Mouse (Mus musculus) heart, embryonic 13.5 days (tissue): ENCODE measurements around the gene Vmn1r101. TPM values are rescaled to one million over a fixed set of nuclear protein-coding genes. Genes with fewer than 3 reads are reported as not detected.
"Not testable (repeated sequence)": the region's sequence is repeated elsewhere in the genome, so short reads cannot be mapped to it uniquely, and the experiment has no call there.

Experiments
- ATAC-seq: fragments of 200-750 bp; cut with Nextera tagmentation; 2 replicates; pipeline ENCODE4 v1.8.0; 2017; ENCODE audit warnings: moderate TSS enrichment; ENCODE audit not compliant: insufficient number of reproducible peaks, low FRiP score, low TSS enrichment; ENCODE audit errors: extremely low read depth
- H3K27ac ChIP-seq: fragments of 300-500 bp; sonication (generic); replicated peaks from 2 replicates; pipeline ENCODE4 v1.5.1; 2015; ENCODE audit warnings: moderate library complexity, mild to moderate bottlenecking, inconsistent platforms
- H3K27me3 ChIP-seq: fragments of 300-500 bp; sonication (generic); replicated peaks from 2 replicates; pipeline ENCODE4 v1.6.1; 2015; ENCODE audit warnings: mild to moderate bottlenecking, inconsistent platforms
- H3K36me3 ChIP-seq: fragments of 300-500 bp; sonication (generic); 2 replicates; pipeline ENCODE4 v1.6.1; 2015; ENCODE audit warnings: mild to moderate bottlenecking, inconsistent platforms
- H3K4me1 ChIP-seq: fragments of 300-500 bp; sonication (generic); 2 replicates; pipeline ENCODE4 v1.6.1; 2015; ENCODE audit warnings: inconsistent platforms
- H3K4me2 ChIP-seq: fragments of 300-500 bp; sonication (generic); 2 replicates; pipeline ENCODE4 v1.6.1; 2015; ENCODE audit warnings: inconsistent platforms, mild to moderate bottlenecking, moderate library complexity
- H3K4me3 ChIP-seq: fragments of 300-500 bp; sonication (generic); 2 replicates; pipeline ENCODE4 v1.5.1; 2015; ENCODE audit warnings: moderate library complexity, mild to moderate bottlenecking, inconsistent platforms
- H3K9ac ChIP-seq: fragments of 300-500 bp; sonication (generic); 2 replicates; pipeline ENCODE4 v1.6.1; 2015; ENCODE audit warnings: inconsistent platforms, mild to moderate bottlenecking, moderate library complexity
- H3K9me3 ChIP-seq: fragments of 300-500 bp; sonication (generic); 2 replicates; pipeline ENCODE4 v1.6.1; 2016; ENCODE audit warnings: inconsistent platforms
- WGBS: fragments of 180-500 bp; shearing (Covaris S2); methylation state at CpG from one replicate; pipeline ENCODE4 v1.1.7; 2015; ENCODE audit warnings: mixed read lengths; 5-methylcytosine and 5-hydroxymethylcytosine counted together
- polyA plus RNA-seq: library from polyadenylated mRNA; unstranded; fragments of >200 nt; fragmentation: Nextera tagmentation; extraction: Ambion mirVana; gene quantifications from 2 replicates; pipeline ENCODE4 v1.2.1, GENCODE M21; 2015

Gene Vmn1r101
- not detected in 2 replicates for polyA plus RNA-seq

DNA sequence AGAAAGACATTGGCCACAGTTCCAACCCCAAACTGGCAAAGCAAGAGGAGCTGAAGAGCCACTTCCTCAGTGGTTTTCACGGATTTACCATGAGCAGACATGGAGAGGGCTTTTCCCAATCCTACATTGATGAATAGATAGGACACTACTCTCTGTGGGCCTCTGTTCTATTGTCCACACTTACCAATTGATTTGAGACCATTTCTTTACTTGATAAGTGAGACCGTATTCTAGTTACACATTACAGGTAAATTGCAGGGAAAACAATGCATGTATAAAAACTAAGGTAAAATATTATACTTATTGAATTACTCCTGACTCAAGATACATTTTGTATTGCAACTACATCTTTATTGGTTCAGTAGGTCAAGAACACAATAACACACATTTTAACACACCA lies at the start of gene Vmn1r101:
TSS of gene Vmn1r101 (minus strand) at position 101 of the 400 bp plus-strand sequence.
- H3K27me3 ChIP-seq, H3K4me2 ChIP-seq, H3K9ac ChIP-seq, H3K4me1 ChIP-seq, H3K9me3 ChIP-seq, H3K36me3 ChIP-seq, H3K4me3 ChIP-seq, H3K27ac ChIP-seq, ATAC-seq: not testable (repeated sequence)
- no CpG with 5 or more reads among the region's 2 CpGs for WGBS

DNA sequence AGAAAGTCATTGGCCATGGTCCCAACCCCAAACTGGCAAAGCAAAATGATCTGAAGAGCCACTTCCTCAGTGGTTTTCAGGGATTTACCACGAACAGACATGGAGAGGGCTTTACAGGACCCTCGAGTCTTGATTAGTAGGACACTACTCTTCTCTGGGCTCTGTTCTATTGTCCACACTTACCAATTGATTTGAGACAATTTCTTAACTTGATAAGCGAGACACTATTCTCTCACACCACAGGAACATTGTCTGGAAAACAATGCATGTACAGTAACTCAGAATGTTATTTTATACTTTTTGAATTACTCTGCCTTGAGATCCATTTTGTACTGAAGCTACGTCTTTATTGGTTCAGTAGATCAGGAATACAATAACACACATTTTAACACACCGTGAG lies 32.4 kb upstream of the Vmn1r101 start, which contains the start of gene Gm10670:
TSS of gene Gm10670 (minus strand) at position 101 of the 400 bp plus-strand sequence.
- no CpG with 5 or more reads among the region's 5 CpGs for WGBS
- H3K27me3 ChIP-seq, H3K4me2 ChIP-seq, H3K9ac ChIP-seq, H3K9me3 ChIP-seq, H3K4me3 ChIP-seq, ATAC-seq, H3K36me3 ChIP-seq, H3K27ac ChIP-seq, H3K4me1 ChIP-seq: not testable (repeated sequence)

DNA sequence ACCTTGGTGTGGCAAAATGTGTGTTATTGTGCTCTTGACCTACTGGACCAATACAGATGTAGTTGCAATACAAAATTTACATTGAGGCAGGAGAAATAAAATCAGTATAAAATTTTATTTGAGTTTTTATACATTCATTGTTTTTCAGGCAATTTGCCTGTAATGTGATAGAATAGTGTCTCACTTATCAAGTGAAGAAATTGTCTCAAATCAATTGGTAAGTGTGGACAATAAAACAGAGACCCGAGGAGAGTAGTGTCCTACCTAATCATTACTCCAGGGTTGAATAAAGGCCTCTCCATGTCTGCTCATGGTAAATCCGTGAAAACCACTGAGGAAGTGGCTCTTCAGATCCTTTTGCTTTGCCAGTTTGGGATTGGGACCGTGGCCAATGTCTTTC lies 24.8 kb downstream of the Vmn1r101 start, which contains the start of gene Vmn1r100:
TSS of gene Vmn1r100 (plus strand) at position 301 of the 400 bp plus-strand sequence.
- not testable (repeated sequence) for H3K4me3 ChIP-seq, H3K9ac ChIP-seq, H3K4me1 ChIP-seq, H3K27me3 ChIP-seq, H3K36me3 ChIP-seq, ATAC-seq, H3K9me3 ChIP-seq, H3K4me2 ChIP-seq, H3K27ac ChIP-seq
- WGBS = no CpG with 5 or more reads among the region's 3 CpGs

Other genes starting within 250 kb of the Vmn1r101 start
- not detected in 2 replicates for gene Vmn1r95, start 248.9 kb downstream of the Vmn1r101 start, polyA plus RNA-seq
- gene Gm6164, start 237.0 kb downstream of the Vmn1r101 start, polyA plus RNA-seq = not detected in 2 replicates
- gene Gm4498, start 208.8 kb downstream of the Vmn1r101 start, polyA plus RNA-seq = not detected in 2 replicates
- gene Gm5890, start 179.8 kb downstream of the Vmn1r101 start, polyA plus RNA-seq = not detected in 2 replicates
- gene Gm4133, start 108.5 kb downstream of the Vmn1r101 start, polyA plus RNA-seq = not detected in 2 replicates
- not detected in 2 replicates for gene Gm5728, start 67.2 kb downstream of the Vmn1r101 start, polyA plus RNA-seq
- gene Vmn1r100, start 24.7 kb downstream of the Vmn1r101 start, polyA plus RNA-seq = not detected in 2 replicates
- not detected in 2 replicates for gene Gm10670, start 32.3 kb upstream of the Vmn1r101 start, polyA plus RNA-seq
- not detected in 2 replicates for gene Vmn1r103, start 67.9 kb upstream of the Vmn1r101 start, polyA plus RNA-seq
- gene Vmn1r104, start 91.2 kb upstream of the Vmn1r101 start, polyA plus RNA-seq = not detected in 2 replicates
- not detected in 2 replicates for gene Gm5726, start 103.2 kb upstream of the Vmn1r101 start, polyA plus RNA-seq
- not detected in 2 replicates for gene Gm4141, start 133.6 kb upstream of the Vmn1r101 start, polyA plus RNA-seq
- gene Gm4513, start 156.4 kb upstream of the Vmn1r101 start, polyA plus RNA-seq = not detected in 2 replicates
- gene Vmn1r107, start 226.3 kb upstream of the Vmn1r101 start, polyA plus RNA-seq = not detected in 2 replicates